Comparison of ENCODE assay signal across 13 mouse cellular contexts in the genomic region with DNA sequence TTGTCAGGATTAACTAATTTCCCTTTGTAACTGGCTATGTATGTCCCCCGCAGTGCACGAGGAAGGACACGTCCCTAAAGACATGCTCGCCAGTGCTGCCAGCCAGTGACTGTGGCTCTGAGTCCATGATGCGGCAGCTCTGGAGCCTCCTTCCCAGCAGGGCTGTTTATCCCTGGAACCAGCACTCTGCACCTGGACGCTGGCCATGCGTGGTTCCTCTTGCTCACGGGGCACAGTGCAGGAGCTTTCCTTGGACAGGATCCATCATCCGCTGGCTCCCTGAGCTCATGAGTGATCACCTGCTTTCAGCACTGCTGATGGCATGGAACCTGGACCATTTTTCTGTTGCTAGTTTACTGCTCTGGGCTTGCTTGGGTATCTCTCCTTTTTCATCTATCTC. TPM values are rescaled to one million over a fixed set of nuclear protein-coding genes. Genes with fewer than 3 reads are reported as not detected.
DNase-seq lines count a peak whose midpoint lies in the region; ATAC-seq and TF ChIP-seq lines count a peak whose summit lies in the region.
"Had no signal": no experiment of that assay in that cellular context is flagged by ENCODE, and none has a peak within 500 bp of the region (broad histone marks: within the 10 kb centered on the region; RNA-seq: fewer than 3 reads in every experiment).

No protein-coding gene starts in this region.

- H3K36me3 ChIP-seq in forebrain, embryonic 14.5 days (ENCODE audit: control insufficient read depth, insufficient read depth, low read length) = no peaks in the 10 kb centered on the region
- H3K36me3 ChIP-seq in forebrain, embryonic 15.5 days = no peaks in the 10 kb centered on the region
- H3K36me3 ChIP-seq in forebrain, embryonic 12.5 days (replicated peaks) = no peaks in the 10 kb centered on the region

- H3K9me3 ChIP-seq in forebrain, embryonic 14.5 days (replicated peaks; ENCODE audit: control insufficient read depth, low read length) = no peaks in the 10 kb centered on the region
- H3K9me3 ChIP-seq in forebrain, embryonic 15.5 days = no peaks in the 10 kb centered on the region
- H3K9me3 ChIP-seq in forebrain, embryonic 12.5 days = no peaks in the 10 kb centered on the region

- H3K4me3 ChIP-seq in forebrain, embryonic 14.5 days (ENCODE audit: low read depth, low read length) = no peak overlapping the region
- H3K4me3 ChIP-seq in forebrain, embryonic 15.5 days = no peak overlapping the region
- no peak overlapping the region for H3K4me3 ChIP-seq in forebrain, embryonic 12.5 days (replicated peaks)
- H3K4me3 ChIP-seq: gastrocnemius, adult 2 months had no signal

- H3K9ac ChIP-seq in forebrain, embryonic 14.5 days (ENCODE audit: low read length) = no peak overlapping the region
- no peak overlapping the region for H3K9ac ChIP-seq in forebrain, embryonic 15.5 days (replicated peaks)
- no peak overlapping the region for H3K9ac ChIP-seq in forebrain, embryonic 12.5 days
- H3K9ac ChIP-seq: liver, embryonic 14.5 days had no signal

- TF ChIP-seq CTCF in brain, embryonic 14.5 days (IDR thresholded peaks at IDR 0.05; ENCODE audit: borderline replicate concordance, extremely low read depth, insufficient read depth, insufficient read length) = no peak

- DNase-seq in forebrain, embryonic 14.5 days (ENCODE audit: low spot score) = peak; percentile 24
- peak; percentile 6 to 39 for DNase-seq in kidney, postnatal 36 days
- DNase-seq in kidney, postnatal 10 days = no peak
- DNase-seq in brain, embryonic 14.5 days (ENCODE audit: low read depth) = peak; percentile 56
- DNase-seq in cerebellum, postnatal 36 days = peak; percentile 91 to 92
- DNase-seq: embryo, embryonic 11 days; gastrocnemius, adult 2 months; spleen, adult 18-20 months had no signal

- ATAC-seq in forebrain, embryonic 14.5 days = no peak
- ATAC-seq in forebrain, embryonic 15.5 days (replicated peaks) = no peak
- ATAC-seq in granulocyte monocyte progenitor cell, adult 5-6 weeks (replicated peaks; ENCODE audit: poor library complexity, severe bottlenecking) = no peak
- ATAC-seq in forebrain, embryonic 12.5 days (ENCODE audit: low FRiP score) = no peak

- no peak overlapping the region for H3K4me2 ChIP-seq in forebrain, embryonic 14.5 days (ENCODE audit: low read length)
- H3K4me2 ChIP-seq in forebrain, embryonic 15.5 days (replicated peaks) = no peak overlapping the region
- H3K4me2 ChIP-seq in forebrain, embryonic 12.5 days = no peak overlapping the region

- no peaks in the 10 kb centered on the region for H3K4me1 ChIP-seq in forebrain, embryonic 14.5 days (ENCODE audit: control insufficient read depth, insufficient read depth, low read length)
- H3K4me1 ChIP-seq in forebrain, embryonic 15.5 days = 0 out of 2 replicates have a peak, but pooled peaks cover 4% of the 10 kb centered on the region
- 0 out of 2 replicates have a peak, but pooled peaks cover 3% of the 10 kb centered on the region for H3K4me1 ChIP-seq in forebrain, embryonic 12.5 days

- WGBS in forebrain, embryonic 14.5 days = 35% methylated on average over 9 of the region's 9 CpGs
- 33% methylated on average over 9 of the region's 9 CpGs for WGBS in forebrain, embryonic 15.5 days
- 50% methylated on average over 9 of the region's 9 CpGs for WGBS in forebrain, embryonic 12.5 days

- H3K27me3 ChIP-seq in forebrain, embryonic 14.5 days (replicated peaks; ENCODE audit: control insufficient read depth, insufficient read depth, low read length) = no peaks in the 10 kb centered on the region
- no peaks in the 10 kb centered on the region for H3K27me3 ChIP-seq in forebrain, embryonic 15.5 days
- no peaks in the 10 kb centered on the region for H3K27me3 ChIP-seq in forebrain, embryonic 12.5 days

- no peak for TF ChIP-seq POLR2A in brain, embryonic 14.5 days (IDR thresholded peaks at IDR 0.05; ENCODE audit: borderline replicate concordance, extremely low read depth, insufficient read depth, insufficient read length, poor library complexity, severe bottlenecking)

- H3K27ac ChIP-seq in forebrain, embryonic 14.5 days (ENCODE audit: low read depth, low read length) = no peak overlapping the region
- H3K27ac ChIP-seq in forebrain, embryonic 15.5 days (replicated peaks) = no peak overlapping the region
- no peak overlapping the region for H3K27ac ChIP-seq in forebrain, embryonic 12.5 days
- H3K27ac ChIP-seq: gastrocnemius, adult 2 months; kidney, postnatal 0 days; liver, embryonic 14.5 days had no signal

RNA-seq across cellular contexts. Expression of gene Kcnj6, which starts 10.8 kb away (rescaled TPM):
- polyA plus RNA-seq in forebrain, embryonic 14.5 days (2014; fragmentation: Nextera tagmentation; extraction: Ambion mirVana) = 0.62 and 1.1 TPM in 2 replicates
- polyA plus RNA-seq in forebrain, embryonic 15.5 days (2015; fragmentation: Nextera tagmentation; extraction: Ambion mirVana) = 1.7 and 2.1 TPM in 2 replicates
- polyA plus RNA-seq in brain, embryonic 14.5 days (2012; rRNA removed) = 1.7 and 4.0 TPM in 2 replicates
- total RNA-seq in granulocyte monocyte progenitor cell, adult 5-6 weeks (2014; fragmentation: Nextera tagmentation) = not detected in 2 replicates
- total RNA-seq in granulocyte monocyte progenitor cell, adult 5-6 weeks (2017) = not detected in 2 replicates
- polyA plus RNA-seq in forebrain, embryonic 12.5 days (2016; fragmentation: Nextera tagmentation; extraction: Ambion mirVana) = 0.36 and 0.54 TPM in 2 replicates
- total RNA-seq: gastrocnemius, adult 2 months had no signal
- polyA plus RNA-seq: kidney, postnatal 0 days; liver, embryonic 14.5 days had no signal
